Mouse (Mus musculus): ENCODE results near the gene Otop2. TPM values are rescaled to one million over a fixed set of nuclear protein-coding genes. Genes with fewer than 3 reads are reported as not detected.
A peak's percentile ranks its signal among the peaks of the same experiment; 100 is the strongest.

Otop2 gene
- polyA plus RNA-seq, 1 experiment from 2014 or later, result not detected

GRCm38 (mm10) chr11:115314249-115314648 is 7.3 kb downstream of the Otop2 start:
- H3K9ac ChIP-seq, result no peak overlapping the region
- peaks cover 73% of the 10 kb centered on the region for H3K27me3 ChIP-seq
- no peak overlapping the region for H3K4me2 ChIP-seq
- no peak overlapping the region for H3K27ac ChIP-seq (replicated peaks)
- no peak overlapping the region for H3K4me3 ChIP-seq
- no peaks in the 10 kb centered on the region for H3K9me3 ChIP-seq
- no peaks in the 10 kb centered on the region for H3K36me3 ChIP-seq
- 42% methylated on average over 2 of the region's 2 CpGs for WGBS
- H3K4me1 ChIP-seq (replicated peaks), result peaks cover 13% of the 10 kb centered on the region
- ATAC-seq (ENCODE audit: low read depth), result no peak

GRCm38 (mm10) chr11:115317204-115317603 is 10.2 kb downstream of the Otop2 start:
- ATAC-seq (ENCODE audit: low read depth), result no peak
- H3K27ac ChIP-seq (replicated peaks), result no peak overlapping the region

GRCm38 (mm10) chr11:115318245-115319027 is 11.5 kb downstream of the Otop2 start:
- peaks cover 45% of the 10 kb centered on the region for H3K4me1 ChIP-seq (replicated peaks)
- H3K9ac ChIP-seq, result no peak overlapping the region
- H3K27me3 ChIP-seq, result peaks cover 98% of the 10 kb centered on the region
- H3K4me2 ChIP-seq, result peak overlapping the region; percentile 25
- WGBS, result 3% methylated on average over 63 of the region's 63 CpGs
- ATAC-seq (ENCODE audit: low read depth), result no peak
- 0 out of 2 replicates have a peak overlapping the region, but pooled peaks have one; percentile 9 for H3K4me3 ChIP-seq
- no peaks in the 10 kb centered on the region for H3K36me3 ChIP-seq
- H3K27ac ChIP-seq (replicated peaks), result no peak overlapping the region
- H3K9me3 ChIP-seq, result no peaks in the 10 kb centered on the region

More at GRCm38 (mm10) chr11:115317204-115317603, 10.2 kb downstream of the Otop2 start:
- Histone ChIP-seq H3K9me3 (no peaks in the 10 kb centered on the region), H3K4me1 (replicated peaks) (peaks cover 32% of the 10 kb centered on the region), H3K27me3 (peaks cover 98% of the 10 kb centered on the region), H3K4me2 (no peak overlapping the region), H3K9ac (no peak overlapping the region), H3K4me3 (no peak overlapping the region), H3K36me3 (no peaks in the 10 kb centered on the region)
- WGBS, result 68% methylated on average over 7 of the region's 7 CpGs

GRCm38 (mm10) chr11:115319704-115320383 is 12.9 kb downstream of the Otop2 start:
- Histone ChIP-seq H3K27ac (replicated peaks) (no peak overlapping the region), H3K27me3 (peaks cover 100% of the 10 kb centered on the region), H3K4me1 (replicated peaks) (peaks cover 46% of the 10 kb centered on the region), H3K9ac (no peak overlapping the region), H3K4me2 (no peak overlapping the region), H3K36me3 (no peaks in the 10 kb centered on the region), H3K9me3 (no peaks in the 10 kb centered on the region), H3K4me3 (no peak overlapping the region)
- ATAC-seq (ENCODE audit: low read depth), result no peak
- 5% methylated on average over 18 of the region's 18 CpGs for WGBS

GRCm38 (mm10) chr11:115321906-115322693 is 15.1 kb downstream of the Otop2 start, which contains the start of gene Ush1g:
TSS of gene Ush1g (minus strand) at chr11:115322041.
- H3K9me3 ChIP-seq, result no peaks in the 10 kb centered on the region
- peak within 1 kb of the TSS; percentile 37 for H3K4me2 ChIP-seq
- H3K4me3 ChIP-seq, result peak within 1 kb of the TSS; percentile 23
- H3K27me3 ChIP-seq, result peaks cover 94% of the 10 kb centered on the region
- H3K36me3 ChIP-seq, result no peaks in the 10 kb centered on the region
- H3K9ac ChIP-seq, result peak within 1 kb of the TSS; percentile 55; the same call in 1 of the 2 replicates
- no peak within 1 kb of the TSS for H3K27ac ChIP-seq (replicated peaks)
- peaks cover 46% of the 10 kb centered on the region for H3K4me1 ChIP-seq (replicated peaks)
- WGBS, result 4% methylated on average over 35 of the region's 35 CpGs
- peak; percentile 21 for ATAC-seq (ENCODE audit: low read depth)

GRCm38 (mm10) chr11:115323354-115323753 is 16.4 kb downstream of the Otop2 start:
- H3K4me1 ChIP-seq (replicated peaks), result peaks cover 41% of the 10 kb centered on the region
- no peak overlapping the region for H3K4me3 ChIP-seq
- 17% methylated on average over 32 of the region's 32 CpGs for WGBS
- no peak for ATAC-seq (ENCODE audit: low read depth)
- H3K4me2 ChIP-seq, result no peak overlapping the region
- H3K27me3 ChIP-seq, result peaks cover 81% of the 10 kb centered on the region
- no peaks in the 10 kb centered on the region for H3K36me3 ChIP-seq
- H3K9ac ChIP-seq, result no peak overlapping the region
- no peaks in the 10 kb centered on the region for H3K9me3 ChIP-seq
- no peak overlapping the region for H3K27ac ChIP-seq (replicated peaks)

GRCm38 (mm10) chr11:115326730-115327129 is 19.8 kb downstream of the Otop2 start:
- Histone ChIP-seq H3K9ac (no peak overlapping the region), H3K4me3 (no peak overlapping the region), H3K9me3 (no peaks in the 10 kb centered on the region), H3K4me2 (no peak overlapping the region), H3K4me1 (replicated peaks) (peaks cover 19% of the 10 kb centered on the region), H3K27me3 (peaks cover 54% of the 10 kb centered on the region), H3K36me3 (no peaks in the 10 kb centered on the region), H3K27ac (replicated peaks) (no peak overlapping the region)
- 63% methylated on average over 7 of the region's 7 CpGs for whole genome bisulfite sequencing
- ATAC-seq (ENCODE audit: low read depth), result no peak

- Histone ChIP-seq H3K36me3 (no peaks in the 10 kb centered on the region), H3K4me1 (replicated peaks) (peaks cover 5% of the 10 kb centered on the region), H3K4me3 (no peak overlapping the region), H3K27ac (replicated peaks) (no peak overlapping the region), H3K27me3 (peaks cover 49% of the 10 kb centered on the region), H3K4me2 (no peak overlapping the region), H3K9ac (no peak overlapping the region), H3K9me3 (no peaks in the 10 kb centered on the region)
- no peak for ATAC-seq (ENCODE audit: low read depth)
- 74% methylated on average over 15 of the region's 15 CpGs for whole genome bisulfite sequencing
These were observed 22.4 kb downstream of the Otop2 start for GRCm38 (mm10) chr11:115329339-115329738.

GRCm38 (mm10) chr11:115334531-115334930 is 27.6 kb downstream of the Otop2 start, which contains the start of gene Otop3:
TSS of gene Otop3 (plus strand) at chr11:115334731.
- Histone ChIP-seq H3K4me3 (peak within 1 kb of the TSS; percentile 34), H3K4me2 (peak within 1 kb of the TSS; percentile 59), H3K27me3 (peaks cover 69% of the 10 kb centered on the region), H3K27ac (replicated peaks) (no peak within 1 kb of the TSS), H3K4me1 (replicated peaks) (peaks cover 14% of the 10 kb centered on the region), H3K36me3 (no peaks in the 10 kb centered on the region), H3K9ac (peak within 1 kb of the TSS; percentile 58), H3K9me3 (no peaks in the 10 kb centered on the region)
- ATAC-seq (ENCODE audit: low read depth), result peak; percentile 32; the same call in 1 of the 2 replicates
- 7% methylated on average over 29 of the region's 29 CpGs for WGBS

GRCm38 (mm10) chr11:115335223-115335622 is 28.3 kb downstream of the Otop2 start:
- no peak overlapping the region for H3K9ac ChIP-seq
- 64% methylated on average over 12 of the region's 12 CpGs for WGBS
- H3K4me1 ChIP-seq (replicated peaks), result peaks cover 14% of the 10 kb centered on the region
- ATAC-seq (ENCODE audit: low read depth), result no peak
- H3K36me3 ChIP-seq, result no peaks in the 10 kb centered on the region
- no peaks in the 10 kb centered on the region for H3K9me3 ChIP-seq
- no peak overlapping the region for H3K4me3 ChIP-seq
- peaks cover 74% of the 10 kb centered on the region for H3K27me3 ChIP-seq
- H3K4me2 ChIP-seq, result peak overlapping the region; percentile 59
- no peak overlapping the region for H3K27ac ChIP-seq (replicated peaks)

- H3K27me3 ChIP-seq, result peaks cover 74% of the 10 kb centered on the region
- H3K9ac ChIP-seq, result no peak overlapping the region
- H3K27ac ChIP-seq (replicated peaks), result no peak overlapping the region
- H3K4me1 ChIP-seq (replicated peaks), result peaks cover 14% of the 10 kb centered on the region
- H3K4me2 ChIP-seq, result no peak overlapping the region
- ATAC-seq (ENCODE audit: low read depth), result no peak
- 25% methylated on average over 6 of the region's 6 CpGs for WGBS
- no peaks in the 10 kb centered on the region for H3K9me3 ChIP-seq
- H3K36me3 ChIP-seq, result no peaks in the 10 kb centered on the region
- no peak overlapping the region for H3K4me3 ChIP-seq
These were observed 29.2 kb downstream of the Otop2 start for GRCm38 (mm10) chr11:115336115-115336514.
